Mouse (Mus musculus) thymus, adult 2 months (tissue): ENCODE results near the gene A630095E13Rik. TPM values are rescaled to one million over a fixed set of nuclear protein-coding genes. Genes with fewer than 3 reads are reported as not detected.
"Not testable (repeated sequence)": the region's sequence is repeated elsewhere in the genome, so short reads cannot be mapped to it uniquely, and the experiment has no call there.

Experiments used
- DNase-seq: peaks from one replicate; pipeline ENCODE4 v3.0.0; 2021
- H3K27ac ChIP-seq: fragments of 200-500 bp; 2 replicates; pipeline ENCODE4 v1.5.1; 2012; ENCODE audit warnings: low read length, control low read depth; ENCODE audit not compliant: control insufficient read depth, insufficient read depth
- H3K27me3 ChIP-seq: fragments of 200-500 bp; 2 replicates; pipeline ENCODE4 v1.6.1; 2012; ENCODE audit warnings: mild to moderate bottlenecking, low read length, moderate library complexity, mixed read lengths; ENCODE audit not compliant: control insufficient read depth, insufficient read depth
- H3K36me3 ChIP-seq: fragments of 200-500 bp; 2 replicates; pipeline ENCODE4 v1.6.1; 2012; ENCODE audit warnings: mild to moderate bottlenecking, low read length, moderate library complexity; ENCODE audit not compliant: control insufficient read depth, insufficient read depth
- H3K4me1 ChIP-seq: fragments of 200-500 bp; replicated peaks from 2 replicates; pipeline ENCODE4 v1.6.1; 2012; ENCODE audit warnings: low read length; ENCODE audit not compliant: control insufficient read depth, insufficient read depth
- H3K4me3 ChIP-seq: fragments of 200-500 bp; 2 replicates; pipeline ENCODE4 v1.5.1; 2012; ENCODE audit warnings: mild to moderate bottlenecking, low read length, control low read depth, moderate library complexity; ENCODE audit not compliant: control insufficient read depth, insufficient read depth
- CTCF ChIP-seq: fragments of 200-500 bp; IDR thresholded peaks from 2 replicates; pipeline ENCODE4 v1.5.1; 2012; ENCODE audit warnings: mild to moderate bottlenecking, control low read depth, low read length, moderate library complexity, borderline replicate concordance; ENCODE audit not compliant: control insufficient read depth, poor library complexity, insufficient read depth; ENCODE audit errors: extremely low read depth
- POLR2A ChIP-seq: fragments of 200-500 bp; IDR thresholded peaks from 2 replicates; pipeline ENCODE4 v1.6.1; 2012; ENCODE audit warnings: mild to moderate bottlenecking, low read length, control low read depth, moderate library complexity; ENCODE audit not compliant: control insufficient read depth, poor library complexity, insufficient read depth; ENCODE audit errors: extremely low read depth
- WGBS: fragments of 180-500 bp; shearing (Covaris S2); methylation state at CpG from one replicate; pipeline ENCODE4 v1.1.7; 2018; 5-methylcytosine and 5-hydroxymethylcytosine counted together
- polyA plus RNA-seq: library from polyadenylated mRNA; depleted of rRNA; stranded (reverse); fragments of >200 nt; gene quantifications from 2 replicates; pipeline ENCODE4 v1.2.3, GENCODE M21; 2012; rRNA removed

The A630095E13Rik gene
- polyA plus RNA-seq: 0.18 and 0.61 TPM in 2 replicates

- not testable (repeated sequence) for H3K4me1 ChIP-seq, DNase-seq, H3K36me3 ChIP-seq, H3K4me3 ChIP-seq, H3K27me3 ChIP-seq, H3K27ac ChIP-seq
- WGBS: 73% methylated on average over 3 of the region's 3 CpGs
Measured at GRCm38 (mm10) chr9:36643276-36643675, at the start of gene A630095E13Rik. Gene A630095E13Rik (minus strand): TSS chr9:36643376.

DNA sequence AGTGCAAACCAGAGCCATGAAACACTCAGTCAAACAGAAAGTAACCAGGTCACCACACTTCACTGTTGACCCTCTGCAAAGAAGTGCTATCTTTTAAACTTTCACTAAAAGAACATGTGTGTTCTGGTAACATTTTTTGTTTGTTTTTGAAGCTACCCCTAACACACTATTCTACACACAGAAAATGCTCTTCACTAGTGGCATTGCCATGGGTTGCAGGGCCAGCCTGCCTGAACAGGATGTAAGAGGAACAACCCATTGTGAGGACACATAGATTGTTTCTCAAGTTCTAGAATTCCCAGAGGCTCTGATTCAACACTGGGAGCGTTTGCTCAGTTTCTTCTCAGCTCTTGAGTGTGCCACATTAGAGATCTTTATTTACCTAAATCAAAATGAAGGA, 49.7 kb upstream of the A630095E13Rik start, which contains the start of gene Acrv1:
Gene Acrv1, plus strand, starts transcription at position 301 of the 400 bp plus-strand sequence.
- H3K27ac ChIP-seq: no peak within 1 kb of the TSS
- H3K4me1 ChIP-seq: no peaks in the 10 kb centered on the region
- H3K4me3 ChIP-seq: no peak within 1 kb of the TSS
- 76% methylated on average over 1 of the region's 1 CpGs for WGBS
- H3K27me3 ChIP-seq: no peaks in the 10 kb centered on the region
- TF ChIP-seq POLR2A: no peak
- TF ChIP-seq CTCF: no peak
- no peaks in the 10 kb centered on the region for H3K36me3 ChIP-seq
- DNase-seq: no peak

DNA sequence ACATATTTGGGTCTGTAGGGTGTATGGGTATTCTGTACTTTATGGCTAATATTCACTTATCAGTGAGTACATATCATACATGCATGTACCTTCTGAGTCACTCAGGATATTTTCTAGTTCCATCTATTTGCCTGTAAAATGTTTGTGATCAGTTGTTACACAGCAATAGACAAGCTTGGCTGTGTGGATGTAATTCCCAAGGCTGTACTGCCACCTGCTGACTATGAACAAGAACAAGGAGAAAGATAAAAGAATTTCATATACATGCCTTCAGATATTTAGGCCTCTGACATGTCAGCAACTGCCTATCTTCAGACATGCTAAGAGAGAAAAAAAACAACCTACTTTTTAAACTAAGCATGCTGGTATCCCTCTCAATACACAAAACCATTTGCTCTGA, 44.2 kb upstream of the A630095E13Rik start:
- Histone ChIP-seq H3K4me3 (no peak overlapping the region), H3K27me3 (no peaks in the 10 kb centered on the region), H3K36me3 (no peaks in the 10 kb centered on the region), H3K4me1 (no peaks in the 10 kb centered on the region), H3K27ac (no peak overlapping the region)
- no peak for TF ChIP-seq CTCF
- TF ChIP-seq POLR2A: no peak
- DNase-seq: peak; percentile 1

DNA sequence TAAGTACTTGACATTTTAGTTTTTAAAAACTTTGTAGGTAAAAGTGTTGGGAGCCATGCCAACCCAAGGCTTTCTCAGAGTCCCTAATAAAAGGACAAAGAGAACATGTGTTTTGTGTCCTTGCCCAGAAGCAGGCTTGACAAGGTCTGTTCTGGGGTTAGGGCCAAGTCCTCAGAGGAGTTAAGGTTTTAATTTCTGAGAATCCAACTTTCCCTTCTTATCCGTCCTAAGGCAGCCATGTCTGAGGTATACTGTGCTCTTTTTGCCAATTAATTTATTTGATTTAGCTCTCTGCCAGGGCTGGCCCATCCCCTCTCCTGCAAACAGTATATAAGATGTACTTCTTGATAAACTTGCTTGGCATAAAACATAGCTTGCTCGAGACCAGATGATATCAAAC, 38.2 kb upstream of the A630095E13Rik start:
- Histone ChIP-seq H3K27ac (no peak overlapping the region), H3K36me3 (no peaks in the 10 kb centered on the region), H3K4me1 (no peaks in the 10 kb centered on the region), H3K27me3 (no peaks in the 10 kb centered on the region), H3K4me3 (no peak overlapping the region)
- DNase-seq: no peak
- TF ChIP-seq CTCF (no peak), POLR2A (no peak)
- WGBS: 81% methylated on average over 2 of the region's 2 CpGs

Other genes with a start within 250 kb of the A630095E13Rik start
- not detected in 2 replicates for gene Gm7257, start 211.5 kb downstream of the A630095E13Rik start, polyA plus RNA-seq
- not detected in 2 replicates for gene Gm9513, start 167.7 kb downstream of the A630095E13Rik start, polyA plus RNA-seq
- not detected in 2 replicates for gene Gm5615, start 101.4 kb downstream of the A630095E13Rik start, polyA plus RNA-seq
- gene Gm17689, start 60.7 kb downstream of the A630095E13Rik start, polyA plus RNA-seq: not detected in 2 replicates
- gene Acrv1, start 49.8 kb upstream of the A630095E13Rik start, polyA plus RNA-seq: 0.18 and 0.23 TPM in 2 replicates
- 4.0 TPM in 2 replicates for gene Chek1, start 83.7 kb upstream of the A630095E13Rik start, polyA plus RNA-seq
- 187 and 189 TPM in 2 replicates for gene Stt3a, start 124.3 kb upstream of the A630095E13Rik start, polyA plus RNA-seq
- gene Ei24, start 154.0 kb upstream of the A630095E13Rik start, polyA plus RNA-seq: 30.2 and 55.9 TPM in 2 replicates
- gene Fez1, start 178.5 kb upstream of the A630095E13Rik start, polyA plus RNA-seq: 0.30 and 0.55 TPM in 2 replicates